Mouse (Mus musculus): ENCODE results near the gene Amigo1. TPM values are rescaled to one million over a fixed set of nuclear protein-coding genes. Genes with fewer than 3 reads are reported as not detected.
A peak's percentile ranks its signal among the peaks of the same experiment; 100 is the strongest.
"Not testable (repeated sequence)": the region's sequence is repeated elsewhere in the genome, so short reads cannot be mapped to it uniquely, and the experiment has no call there.

Gene Amigo1
- polyA plus RNA-seq, 1 experiment, result not detected

- Histone ChIP-seq H3K27me3 (replicated peaks) (peaks cover 85% of the 10 kb centered on the region), H3K9me3 (no peaks in the 10 kb centered on the region), H3K4me3 (replicated peaks) (peak overlapping the region; percentile 87), H3K4me1 (peaks cover 11% of the 10 kb centered on the region), H3K36me3 (replicated peaks; ENCODE audit: low read length) (no peaks in the 10 kb centered on the region)
- no peak for TF ChIP-seq GATA1 (IDR thresholded peaks at IDR 0.05; ENCODE audit: borderline replicate concordance, low read length)
- TF ChIP-seq FLI1 (IDR thresholded peaks at IDR 0.05; ENCODE audit: low read length), result no peak
These were observed 39.8 kb downstream of the Amigo1 start for GRCm38 (mm10) chr3:108225711-108226557.

DNA sequence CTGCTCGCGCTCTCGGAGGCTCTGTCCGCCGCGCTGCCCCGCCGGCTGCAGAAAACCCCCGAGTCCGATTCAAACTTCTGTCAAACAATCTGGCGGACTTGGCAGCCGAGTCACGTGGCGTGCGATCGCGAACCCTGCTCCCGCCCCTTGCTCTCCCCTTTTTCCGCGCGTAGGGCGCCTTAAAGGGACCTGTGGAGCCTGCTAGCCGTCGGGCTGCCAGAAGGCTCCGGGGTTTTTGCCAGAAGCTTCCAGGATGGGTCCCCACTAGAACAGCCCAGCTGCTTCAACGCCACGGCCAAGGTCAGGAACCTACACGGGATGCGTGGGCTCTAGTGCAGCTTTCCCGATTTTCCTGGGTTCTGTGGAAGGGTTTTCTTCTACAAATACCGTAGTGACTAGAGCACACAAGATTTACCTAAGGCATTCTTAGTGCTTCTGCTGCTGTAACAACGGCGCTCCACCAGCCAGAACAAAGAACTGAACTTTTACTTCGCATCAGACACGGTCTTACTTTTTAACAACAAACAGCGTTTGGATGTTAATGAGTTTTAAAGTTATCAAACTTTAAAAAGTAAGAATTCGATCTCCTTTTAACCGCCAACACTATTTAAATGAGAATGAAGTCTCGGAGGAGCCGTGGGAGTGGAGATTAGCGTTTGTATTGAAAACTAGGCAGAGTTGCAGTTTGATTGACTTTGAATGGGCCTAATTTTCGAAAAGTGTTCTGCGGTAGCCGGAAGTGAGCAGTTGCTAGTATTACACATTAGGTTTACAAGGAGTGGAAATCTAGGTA is 40.6 kb downstream of the Amigo1 start, which contains the start of gene Sypl2:
Gene Sypl2 (minus strand): TSS at position 91 of the 793 bp plus-strand sequence.
- TF ChIP-seq GATA1 (IDR thresholded peaks at IDR 0.05; ENCODE audit: borderline replicate concordance, low read length) (no peak), FLI1 (IDR thresholded peaks at IDR 0.05; ENCODE audit: low read length) (no peak)
- peak within 1 kb of the TSS; percentile 87 for H3K4me3 ChIP-seq (replicated peaks)

DNA sequence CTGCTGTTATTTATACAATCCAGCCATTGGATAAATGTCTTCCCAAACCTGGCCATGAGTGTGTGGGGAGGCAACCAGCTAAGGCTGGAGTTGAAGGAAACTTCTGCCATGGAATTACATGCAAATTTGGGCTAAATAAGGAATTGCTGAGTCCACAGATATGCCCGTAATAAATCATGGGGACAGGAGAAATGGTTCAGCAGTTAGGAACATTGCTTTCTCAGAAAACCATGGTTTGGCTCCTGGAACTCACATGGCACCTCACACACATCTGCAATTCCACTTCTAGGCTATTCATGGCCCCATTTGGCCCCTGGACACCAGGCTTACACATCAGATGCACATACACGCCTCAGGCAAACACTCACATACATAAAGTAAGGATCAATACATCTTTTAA is 41.4 kb downstream of the Amigo1 start:
- Histone ChIP-seq H3K4me1 (peaks cover 16% of the 10 kb centered on the region), H3K9me3 (no peaks in the 10 kb centered on the region), H3K4me3 (replicated peaks) (no peak overlapping the region), H3K36me3 (replicated peaks; ENCODE audit: low read length) (no peaks in the 10 kb centered on the region), H3K27me3 (replicated peaks) (peaks cover 71% of the 10 kb centered on the region)
- no peak for TF ChIP-seq FLI1 (IDR thresholded peaks at IDR 0.05; ENCODE audit: low read length)
- TF ChIP-seq GATA1 (IDR thresholded peaks at IDR 0.05; ENCODE audit: borderline replicate concordance, low read length), result no peak

More for the DNA sequence above, 40.6 kb downstream of the Amigo1 start, which contains the start of gene Sypl2:
- Histone ChIP-seq H3K4me1 (peaks cover 11% of the 10 kb centered on the region), H3K36me3 (replicated peaks; ENCODE audit: low read length) (no peaks in the 10 kb centered on the region), H3K9me3 (no peaks in the 10 kb centered on the region), H3K27me3 (replicated peaks) (peaks cover 77% of the 10 kb centered on the region)

DNA sequence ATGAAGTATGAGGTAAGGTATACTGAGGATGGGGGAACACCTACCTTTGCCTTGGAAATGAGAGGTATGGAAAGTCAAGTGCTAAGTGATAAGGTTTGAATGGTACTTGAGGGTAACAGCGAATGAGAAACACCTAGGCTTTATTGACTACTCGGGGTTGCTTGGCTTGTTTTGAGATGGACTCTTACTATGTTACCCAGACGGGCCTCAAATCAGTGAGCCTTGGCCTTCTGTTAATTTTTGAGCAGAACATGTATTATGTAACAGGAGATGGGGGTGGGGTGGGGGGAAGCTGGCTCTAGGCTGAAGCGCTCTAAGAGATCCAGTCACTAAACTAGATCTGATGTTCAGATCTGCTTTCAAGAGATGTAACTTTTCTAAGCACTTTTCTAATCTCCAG is 45.5 kb downstream of the Amigo1 start:
- Histone ChIP-seq H3K36me3 (replicated peaks; ENCODE audit: low read length) (no peaks in the 10 kb centered on the region), H3K4me3 (replicated peaks) (no peak overlapping the region), H3K4me1 (peaks cover 8% of the 10 kb centered on the region), H3K27me3 (replicated peaks) (peaks cover 44% of the 10 kb centered on the region), H3K9me3 (peaks cover 13% of the 10 kb centered on the region)
- no peak for TF ChIP-seq FLI1 (IDR thresholded peaks at IDR 0.05; ENCODE audit: low read length)
- TF ChIP-seq GATA1 (IDR thresholded peaks at IDR 0.05; ENCODE audit: borderline replicate concordance, low read length), result no peak

DNA sequence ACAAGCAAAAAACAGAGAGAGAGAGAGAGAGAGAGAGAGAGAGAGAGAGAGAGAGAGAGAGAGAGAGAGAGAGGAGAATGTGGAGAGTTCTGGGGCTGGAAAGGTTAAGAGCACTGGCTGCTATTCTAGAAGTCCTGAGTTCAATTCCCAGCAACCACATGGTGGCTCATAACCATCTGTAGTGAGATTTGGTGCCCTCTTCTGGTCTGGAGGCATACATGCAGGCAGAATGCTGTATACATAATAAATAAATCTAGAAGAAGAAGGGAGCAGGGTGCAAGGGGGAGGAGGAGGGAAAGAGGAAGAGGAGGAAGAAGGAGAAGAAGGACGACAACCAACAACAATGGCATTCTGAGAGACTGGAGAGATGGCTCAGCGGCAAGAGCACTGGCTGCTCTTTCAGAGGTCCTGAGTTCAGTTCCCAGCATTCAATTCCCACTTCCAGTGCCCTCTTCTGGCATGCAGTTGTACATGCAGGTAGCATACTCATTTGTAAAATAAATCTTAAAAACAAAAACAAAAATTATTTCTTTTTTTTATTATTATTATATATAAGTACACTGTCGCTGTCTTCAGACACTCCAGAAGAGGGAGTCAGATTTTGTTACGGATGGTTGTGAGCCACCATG is 51.5 kb downstream of the Amigo1 start:
- not testable (repeated sequence) for H3K36me3 ChIP-seq (replicated peaks; ENCODE audit: low read length); H3K4me1 ChIP-seq; H3K4me3 ChIP-seq (replicated peaks)
- Histone ChIP-seq H3K27me3 (replicated peaks) (peaks cover 15% of the 10 kb centered on the region), H3K9me3 (peaks cover 34% of the 10 kb centered on the region)

DNA sequence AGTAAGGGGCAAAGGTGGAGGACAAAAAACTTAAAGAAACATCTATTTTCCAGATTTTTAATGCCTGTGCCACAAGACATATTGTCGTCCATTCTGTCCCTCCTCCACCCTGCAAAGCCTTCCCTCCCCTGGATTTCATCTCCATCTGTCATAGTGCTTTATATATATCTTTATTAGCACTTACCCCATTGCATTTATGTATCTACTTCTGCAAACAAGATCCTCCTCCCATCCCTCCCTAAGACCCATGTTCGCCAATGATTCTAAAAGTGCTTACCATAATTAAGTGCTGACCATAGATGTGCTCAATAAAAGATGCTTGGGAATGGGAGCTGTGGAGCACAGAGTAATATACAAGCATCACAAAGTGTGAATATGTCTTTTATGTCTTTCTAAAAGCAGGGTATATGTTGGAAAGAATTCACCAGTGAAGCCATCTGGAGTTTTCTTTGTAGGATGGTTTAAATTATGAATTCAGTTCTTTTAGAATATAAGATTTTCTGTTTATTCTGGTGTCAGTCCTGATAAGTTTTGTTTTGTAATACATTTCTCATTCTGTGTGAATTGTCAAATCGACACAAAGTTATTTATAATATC is 55.2 kb downstream of the Amigo1 start:
- Histone ChIP-seq H3K4me1 (no peaks in the 10 kb centered on the region), H3K9me3 (peaks cover 23% of the 10 kb centered on the region), H3K4me3 (replicated peaks) (no peak overlapping the region), H3K27me3 (replicated peaks) (peaks cover 4% of the 10 kb centered on the region), H3K36me3 (replicated peaks; ENCODE audit: low read length) (no peaks in the 10 kb centered on the region)
- no peak for TF ChIP-seq FLI1 (IDR thresholded peaks at IDR 0.05; ENCODE audit: low read length)
- no peak for TF ChIP-seq GATA1 (IDR thresholded peaks at IDR 0.05; ENCODE audit: borderline replicate concordance, low read length)

Other genes starting within 250 kb of the Amigo1 start
- not detected in 2 replicates for gene Gstm6, start 242.6 kb upstream of the Amigo1 start, polyA plus RNA-seq (2012; ENCODE audit: insufficient read depth, low replicate concordance)
- not detected in 2 replicates for gene Gstm3, start 217.1 kb upstream of the Amigo1 start, polyA plus RNA-seq (2012; ENCODE audit: insufficient read depth, low replicate concordance)
- gene Gstm2, start 199.9 kb upstream of the Amigo1 start, polyA plus RNA-seq (2012; ENCODE audit: insufficient read depth, low replicate concordance), result 0.83 TPM in 1 of 2 replicates, not detected in the other
- 55.5 and 118 TPM in 2 replicates for gene Gstm1, start 168.4 kb upstream of the Amigo1 start, polyA plus RNA-seq (2012; ENCODE audit: insufficient read depth, low replicate concordance)
- gene Gstm4, start 141.4 kb upstream of the Amigo1 start, polyA plus RNA-seq (2012; ENCODE audit: insufficient read depth, low replicate concordance), result 1.4 TPM in 1 of 2 replicates, not detected in the other
- gene Ampd2, start 99.7 kb upstream of the Amigo1 start, polyA plus RNA-seq (2012; ENCODE audit: insufficient read depth, low replicate concordance), result 101 and 286 TPM in 2 replicates
- gene Gnat2, start 93.5 kb upstream of the Amigo1 start, polyA plus RNA-seq (2012; ENCODE audit: insufficient read depth, low replicate concordance), result not detected in 2 replicates
- gene Gnai3, start 40.2 kb upstream of the Amigo1 start, polyA plus RNA-seq (2012; ENCODE audit: insufficient read depth, low replicate concordance), result 4.0 TPM in 1 of 2 replicates, not detected in the other
- not detected in 2 replicates for gene Gpr61, start 31.5 kb upstream of the Amigo1 start, polyA plus RNA-seq (2012; ENCODE audit: insufficient read depth, low replicate concordance)
- 3.3 and 3.9 TPM in 2 replicates for gene Cyb561d1, start 14.9 kb downstream of the Amigo1 start, polyA plus RNA-seq (2012; ENCODE audit: insufficient read depth, low replicate concordance)
- 7.8 and 14.9 TPM in 2 replicates for gene Atxn7l2, start 24.6 kb downstream of the Amigo1 start, polyA plus RNA-seq (2012; ENCODE audit: insufficient read depth, low replicate concordance)
- not detected in 2 replicates for gene Sypl2, start 40.3 kb downstream of the Amigo1 start, polyA plus RNA-seq (2012; ENCODE audit: insufficient read depth, low replicate concordance)
- 6.0 TPM in 1 of 2 replicates, not detected in the other for gene Psma5, start 70.6 kb downstream of the Amigo1 start, polyA plus RNA-seq (2012; ENCODE audit: insufficient read depth, low replicate concordance)
- gene Sort1, start 97.7 kb downstream of the Amigo1 start, polyA plus RNA-seq (2012; ENCODE audit: insufficient read depth, low replicate concordance), result 11.0 and 16.3 TPM in 2 replicates
- gene Mybphl, start 178.6 kb downstream of the Amigo1 start, polyA plus RNA-seq (2012; ENCODE audit: insufficient read depth, low replicate concordance), result not detected in 2 replicates
- 54.5 and 57.7 TPM in 2 replicates for gene Psrc1, start 197.5 kb downstream of the Amigo1 start, polyA plus RNA-seq (2012; ENCODE audit: insufficient read depth, low replicate concordance)
- 7.8 TPM in 2 replicates for gene Celsr2, start 229.2 kb downstream of the Amigo1 start, polyA plus RNA-seq (2012; ENCODE audit: insufficient read depth, low replicate concordance)

Data from megakaryocyte, embryonic 14.5 days (primary cell).